Mouse (Mus musculus): Measurements from ENCODE around the gene Olig1. TPM values are rescaled to one million over a fixed set of nuclear protein-coding genes. Genes with fewer than 3 reads are reported as not detected.

Olig1 gene
- polyA plus RNA-seq, 1 experiment from 2014 or later = 26.0 TPM

- ATAC-seq (ENCODE audit: low read depth) = no peak
- Histone ChIP-seq H3K4me1 (replicated peaks) (peaks cover 26% of the 10 kb centered on the region), H3K36me3 (no peaks in the 10 kb centered on the region), H3K27me3 (peaks cover 100% of the 10 kb centered on the region), H3K27ac (replicated peaks) (no peak overlapping the region), H3K4me3 (no peak overlapping the region), H3K9me3 (no peaks in the 10 kb centered on the region), H3K9ac (no peak overlapping the region), H3K4me2 (no peak overlapping the region)
- 90% methylated on average over 7 of the region's 7 CpGs for WGBS
Measured at GRCm38 (mm10) chr16:91299412-91299811, 29.8 kb downstream of the Olig1 start.

GRCm38 (mm10) chr16:91300641-91301441 is 31.3 kb downstream of the Olig1 start:
- ATAC-seq (ENCODE audit: low read depth) = no peak
- Histone ChIP-seq H3K36me3 (no peaks in the 10 kb centered on the region), H3K9me3 (no peaks in the 10 kb centered on the region), H3K9ac (no peak overlapping the region), H3K4me1 (replicated peaks) (peaks cover 37% of the 10 kb centered on the region), H3K4me2 (peak overlapping the region; percentile 33), H3K27ac (replicated peaks) (no peak overlapping the region), H3K27me3 (peaks cover 98% of the 10 kb centered on the region), H3K4me3 (0 out of 2 replicates have a peak overlapping the region, but pooled peaks have one; percentile 9)
- WGBS = 16% methylated on average over 16 of the region's 16 CpGs

GRCm38 (mm10) chr16:91301454-91301853 is 31.9 kb downstream of the Olig1 start:
- Histone ChIP-seq H3K9me3 (no peaks in the 10 kb centered on the region), H3K36me3 (no peaks in the 10 kb centered on the region), H3K27me3 (peaks cover 98% of the 10 kb centered on the region), H3K4me1 (replicated peaks) (peaks cover 37% of the 10 kb centered on the region), H3K4me3 (0 out of 2 replicates have a peak overlapping the region, but pooled peaks have one; percentile 9), H3K27ac (replicated peaks) (no peak overlapping the region), H3K9ac (no peak overlapping the region), H3K4me2 (peak overlapping the region; percentile 33)
- ATAC-seq (ENCODE audit: low read depth) = no peak
- 9% methylated on average over 18 of the region's 18 CpGs for WGBS

GRCm38 (mm10) chr16:91303776-91304709 is 34.5 kb downstream of the Olig1 start:
- no peak overlapping the region for H3K9ac ChIP-seq
- 24% methylated on average over 26 of the region's 26 CpGs for whole genome bisulfite sequencing
- H3K36me3 ChIP-seq = no peaks in the 10 kb centered on the region
- H3K27ac ChIP-seq (replicated peaks) = no peak overlapping the region
- peak; percentile 48 for ATAC-seq (ENCODE audit: low read depth)
- 0 out of 2 replicates have a peak overlapping the region, but pooled peaks have one; percentile 1 for H3K4me2 ChIP-seq
- no peaks in the 10 kb centered on the region for H3K9me3 ChIP-seq
- H3K4me1 ChIP-seq (replicated peaks) = peaks cover 31% of the 10 kb centered on the region
- peaks cover 98% of the 10 kb centered on the region for H3K27me3 ChIP-seq
- no peak overlapping the region for H3K4me3 ChIP-seq

GRCm38 (mm10) chr16:91305512-91306111 is 36.0 kb downstream of the Olig1 start:
- Histone ChIP-seq H3K27me3 (peaks cover 97% of the 10 kb centered on the region), H3K27ac (replicated peaks) (no peak overlapping the region), H3K9ac (no peak overlapping the region), H3K4me3 (no peak overlapping the region), H3K4me2 (no peak overlapping the region), H3K4me1 (replicated peaks) (peaks cover 40% of the 10 kb centered on the region), H3K9me3 (no peaks in the 10 kb centered on the region), H3K36me3 (no peaks in the 10 kb centered on the region)
- ATAC-seq (ENCODE audit: low read depth) = no peak
- WGBS = 57% methylated on average over 16 of the region's 16 CpGs

GRCm38 (mm10) chr16:91309872-91310271 is 40.3 kb downstream of the Olig1 start:
- H3K9ac ChIP-seq = no peak overlapping the region
- H3K4me3 ChIP-seq = no peak overlapping the region
- no peak overlapping the region for H3K27ac ChIP-seq (replicated peaks)
- ATAC-seq (ENCODE audit: low read depth) = no peak
- WGBS = 34% methylated on average over 3 of the region's 3 CpGs
- H3K4me1 ChIP-seq (replicated peaks) = peaks cover 28% of the 10 kb centered on the region
- no peaks in the 10 kb centered on the region for H3K36me3 ChIP-seq
- no peaks in the 10 kb centered on the region for H3K9me3 ChIP-seq
- peaks cover 96% of the 10 kb centered on the region for H3K27me3 ChIP-seq
- H3K4me2 ChIP-seq = no peak overlapping the region

- peaks cover 18% of the 10 kb centered on the region for H3K4me1 ChIP-seq (replicated peaks)
- H3K4me2 ChIP-seq = no peak overlapping the region
- no peak overlapping the region for H3K9ac ChIP-seq
- no peak for ATAC-seq (ENCODE audit: low read depth)
- no peak overlapping the region for H3K4me3 ChIP-seq
- WGBS = 61% methylated on average over 6 of the region's 7 CpGs
- peaks cover 96% of the 10 kb centered on the region for H3K27me3 ChIP-seq
- H3K36me3 ChIP-seq = no peaks in the 10 kb centered on the region
- H3K27ac ChIP-seq (replicated peaks) = no peak overlapping the region
- no peaks in the 10 kb centered on the region for H3K9me3 ChIP-seq
Measured at GRCm38 (mm10) chr16:91312921-91313320, 43.3 kb downstream of the Olig1 start.

- Histone ChIP-seq H3K4me1 (replicated peaks) (peaks cover 18% of the 10 kb centered on the region), H3K4me2 (no peak overlapping the region), H3K9me3 (no peaks in the 10 kb centered on the region), H3K9ac (no peak overlapping the region), H3K27ac (replicated peaks) (no peak overlapping the region), H3K36me3 (no peaks in the 10 kb centered on the region), H3K4me3 (no peak overlapping the region), H3K27me3 (peaks cover 97% of the 10 kb centered on the region)
- 8% methylated on average over 19 of the region's 19 CpGs for WGBS
- ATAC-seq (ENCODE audit: low read depth) = peak; percentile 37
Measured at GRCm38 (mm10) chr16:91314114-91314775, 44.7 kb downstream of the Olig1 start.

- H3K4me1 ChIP-seq (replicated peaks) = peaks cover 18% of the 10 kb centered on the region
- peak overlapping the region; percentile 45; the same call in 1 of the 2 replicates for H3K9ac ChIP-seq
- no peaks in the 10 kb centered on the region for H3K9me3 ChIP-seq
- peak; percentile 54; the same call in 1 of the 2 replicates for ATAC-seq (ENCODE audit: low read depth)
- peak overlapping the region; percentile 9 for H3K4me3 ChIP-seq
- 52% methylated on average over 10 of the region's 10 CpGs for WGBS
- H3K27me3 ChIP-seq = peaks cover 96% of the 10 kb centered on the region
- peak overlapping the region; percentile 44 for H3K4me2 ChIP-seq
- no peaks in the 10 kb centered on the region for H3K36me3 ChIP-seq
- peak overlapping the region; percentile 84 for H3K27ac ChIP-seq (replicated peaks)
Measured at GRCm38 (mm10) chr16:91320191-91320590, 50.6 kb downstream of the Olig1 start.

- Histone ChIP-seq H3K4me1 (replicated peaks) (peaks cover 18% of the 10 kb centered on the region), H3K9ac (peak overlapping the region; percentile 45; the same call in 1 of the 2 replicates), H3K9me3 (no peaks in the 10 kb centered on the region), H3K4me3 (peak overlapping the region; percentile 9), H3K27me3 (peaks cover 96% of the 10 kb centered on the region), H3K36me3 (no peaks in the 10 kb centered on the region), H3K4me2 (peak overlapping the region; percentile 44), H3K27ac (replicated peaks) (peak overlapping the region; percentile 84)
- ATAC-seq (ENCODE audit: low read depth) = peak; percentile 79
- WGBS = 19% methylated on average over 15 of the region's 15 CpGs
Measured at GRCm38 (mm10) chr16:91320608-91321007, 51.0 kb downstream of the Olig1 start.

All from neural tube, embryonic 13.5 days (tissue).